Mouse (Mus musculus): ENCODE data around the gene Ap5s1. TPM values are rescaled to one million over a fixed set of nuclear protein-coding genes. Genes with fewer than 3 reads are reported as not detected.

Gene Ap5s1
- polyA plus RNA-seq, 1 experiment from 2014 or later: 28.0 TPM

- 0 out of 2 replicates have a peak, but pooled peaks cover 3% of the 10 kb centered on the region for H3K36me3 ChIP-seq (ENCODE audit: insufficient read depth, low read length)
- 72% methylated on average over 3 of the region's 3 CpGs for WGBS
- no peaks in the 10 kb centered on the region for H3K9me3 ChIP-seq (ENCODE audit: low read length)
- TF ChIP-seq EP300 (IDR thresholded peaks at IDR 0.05) (no peak), CTCF (IDR thresholded peaks at IDR 0.05) (no peak)
- 0 out of 2 replicates have a peak, but pooled peaks cover 5% of the 10 kb centered on the region for H3K27me3 ChIP-seq (replicated peaks; ENCODE audit: insufficient read depth, low read length)
- DNase-seq (ENCODE audit: low spot score) (no peak), ATAC-seq (no peak)
- no peak overlapping the region for H3K4me3 ChIP-seq (ENCODE audit: low read depth, low read length)
- peaks cover 24% of the 10 kb centered on the region for H3K4me1 ChIP-seq (ENCODE audit: insufficient read depth, low read depth, low read length)
- no peak overlapping the region for H3K4me2 ChIP-seq (replicated peaks; ENCODE audit: low read depth, low read length)
- H3K27ac ChIP-seq (ENCODE audit: low read length): 0 out of 2 replicates have a peak overlapping the region, but pooled peaks have one; percentile 59
- H3K9ac ChIP-seq (replicated peaks; ENCODE audit: low read depth): no peak overlapping the region
Measured at GRCm38 (mm10) chr2:131175286-131175944, 31.5 kb upstream of the Ap5s1 start.

- no peaks in the 10 kb centered on the region for H3K36me3 ChIP-seq (ENCODE audit: insufficient read depth, low read length)
- H3K4me1 ChIP-seq (ENCODE audit: insufficient read depth, low read depth, low read length): peaks cover 24% of the 10 kb centered on the region
- H3K9me3 ChIP-seq (ENCODE audit: low read length): no peaks in the 10 kb centered on the region
- no peak for ATAC-seq
- no peak for DNase-seq (ENCODE audit: low spot score)
- H3K9ac ChIP-seq (replicated peaks; ENCODE audit: low read depth): no peak overlapping the region
- H3K4me2 ChIP-seq (replicated peaks; ENCODE audit: low read depth, low read length): no peak overlapping the region
- peak overlapping the region; percentile 59; the same call in 1 of the 2 replicates for H3K27ac ChIP-seq (ENCODE audit: low read length)
- 0 out of 2 replicates have a peak, but pooled peaks cover 5% of the 10 kb centered on the region for H3K27me3 ChIP-seq (replicated peaks; ENCODE audit: insufficient read depth, low read length)
- 60% methylated on average over 1 of the region's 1 CpGs for WGBS
- no peak for TF ChIP-seq CTCF (IDR thresholded peaks at IDR 0.05)
- no peak for TF ChIP-seq EP300 (IDR thresholded peaks at IDR 0.05)
- H3K4me3 ChIP-seq (ENCODE audit: low read depth, low read length): no peak overlapping the region
Measured at GRCm38 (mm10) chr2:131175945-131176309, 31.0 kb upstream of the Ap5s1 start.

GRCm38 (mm10) chr2:131176491-131176890 is 30.4 kb upstream of the Ap5s1 start:
- ATAC-seq (peak; percentile 11), DNase-seq (ENCODE audit: low spot score) (peak; percentile 73)
- 37% methylated on average over 5 of the region's 5 CpGs for WGBS
- Histone ChIP-seq H3K9ac (replicated peaks; ENCODE audit: low read depth) (no peak overlapping the region), H3K27ac (ENCODE audit: low read length) (peak overlapping the region; percentile 59), H3K4me1 (ENCODE audit: insufficient read depth, low read depth, low read length) (peaks cover 24% of the 10 kb centered on the region), H3K27me3 (replicated peaks; ENCODE audit: insufficient read depth, low read length) (0 out of 2 replicates have a peak, but pooled peaks cover 5% of the 10 kb centered on the region), H3K36me3 (ENCODE audit: insufficient read depth, low read length) (no peaks in the 10 kb centered on the region), H3K4me2 (replicated peaks; ENCODE audit: low read depth, low read length) (peak overlapping the region; percentile 95; the same call in 1 of the 2 replicates), H3K9me3 (ENCODE audit: low read length) (no peaks in the 10 kb centered on the region), H3K4me3 (ENCODE audit: low read depth, low read length) (no peak overlapping the region)
- TF ChIP-seq EP300 (IDR thresholded peaks at IDR 0.05): no peak
- no peak for TF ChIP-seq CTCF (IDR thresholded peaks at IDR 0.05)

- no peaks in the 10 kb centered on the region for H3K9me3 ChIP-seq (ENCODE audit: low read length)
- H3K4me2 ChIP-seq (replicated peaks; ENCODE audit: low read depth, low read length): peak overlapping the region; percentile 95
- H3K36me3 ChIP-seq (ENCODE audit: insufficient read depth, low read length): no peaks in the 10 kb centered on the region
- no peak for TF ChIP-seq EP300 (IDR thresholded peaks at IDR 0.05)
- TF ChIP-seq CTCF (IDR thresholded peaks at IDR 0.05): no peak
- H3K4me3 ChIP-seq (ENCODE audit: low read depth, low read length): peak overlapping the region; percentile 78
- H3K27me3 ChIP-seq (replicated peaks; ENCODE audit: insufficient read depth, low read length): no peaks in the 10 kb centered on the region
- peak overlapping the region; percentile 32; the same call in 1 of the 2 replicates for H3K27ac ChIP-seq (ENCODE audit: low read length)
- H3K4me1 ChIP-seq (ENCODE audit: insufficient read depth, low read depth, low read length): peaks cover 24% of the 10 kb centered on the region
- DNase-seq (ENCODE audit: low spot score) (no peak), ATAC-seq (no peak)
- 63% methylated on average over 9 of the region's 9 CpGs for WGBS
- H3K9ac ChIP-seq (replicated peaks; ENCODE audit: low read depth): peak overlapping the region; percentile 23; the same call in 1 of the 2 replicates
Measured at GRCm38 (mm10) chr2:131177932-131178331, 28.9 kb upstream of the Ap5s1 start.

- Histone ChIP-seq H3K4me3 (ENCODE audit: low read depth, low read length) (peak overlapping the region; percentile 78), H3K4me1 (ENCODE audit: insufficient read depth, low read depth, low read length) (peaks cover 24% of the 10 kb centered on the region), H3K9ac (replicated peaks; ENCODE audit: low read depth) (peak overlapping the region; percentile 87), H3K36me3 (ENCODE audit: insufficient read depth, low read length) (no peaks in the 10 kb centered on the region), H3K4me2 (replicated peaks; ENCODE audit: low read depth, low read length) (peak overlapping the region; percentile 95), H3K9me3 (ENCODE audit: low read length) (no peaks in the 10 kb centered on the region), H3K27ac (ENCODE audit: low read length) (peak overlapping the region; percentile 96), H3K27me3 (replicated peaks; ENCODE audit: insufficient read depth, low read length) (no peaks in the 10 kb centered on the region)
- no peak for TF ChIP-seq EP300 (IDR thresholded peaks at IDR 0.05)
- TF ChIP-seq CTCF (IDR thresholded peaks at IDR 0.05): no peak
- no peak for ATAC-seq
- WGBS: 24% methylated on average over 23 of the region's 26 CpGs
- peak; percentile 30 for DNase-seq (ENCODE audit: low spot score)
Measured at GRCm38 (mm10) chr2:131178828-131179245, 28.0 kb upstream of the Ap5s1 start.

GRCm38 (mm10) chr2:131179246-131179886 is 27.5 kb upstream of the Ap5s1 start:
- no peaks in the 10 kb centered on the region for H3K27me3 ChIP-seq (replicated peaks; ENCODE audit: insufficient read depth, low read length)
- H3K4me2 ChIP-seq (replicated peaks; ENCODE audit: low read depth, low read length): peak overlapping the region; percentile 95
- H3K9me3 ChIP-seq (ENCODE audit: low read length): no peaks in the 10 kb centered on the region
- H3K9ac ChIP-seq (replicated peaks; ENCODE audit: low read depth): peak overlapping the region; percentile 87
- no peaks in the 10 kb centered on the region for H3K36me3 ChIP-seq (ENCODE audit: insufficient read depth, low read length)
- no peak for TF ChIP-seq EP300 (IDR thresholded peaks at IDR 0.05)
- TF ChIP-seq CTCF (IDR thresholded peaks at IDR 0.05): peak; percentile 4; the same call in 1 of the 2 replicates
- under 1% methylated on average over 62 of the region's 67 CpGs for WGBS
- ATAC-seq (peak; percentile 78), DNase-seq (ENCODE audit: low spot score) (peak; percentile 83)
- H3K4me1 ChIP-seq (ENCODE audit: insufficient read depth, low read depth, low read length): peaks cover 21% of the 10 kb centered on the region
- H3K4me3 ChIP-seq (ENCODE audit: low read depth, low read length): peak overlapping the region; percentile 78
- peak overlapping the region; percentile 96 for H3K27ac ChIP-seq (ENCODE audit: low read length)
